Mouse (Mus musculus) heart, postnatal 0 days (tissue): ENCODE data around the gene Ttc23. TPM values are rescaled to one million over a fixed set of nuclear protein-coding genes. Genes with fewer than 3 reads are reported as not detected.
A peak's percentile ranks its signal among the peaks of the same experiment; 100 is the strongest.

Source experiments
- ATAC-seq: fragments of 200-750 bp; cut with Nextera tagmentation; 2 replicates; pipeline ENCODE4 v1.8.0; 2017; ENCODE audit warnings: low read depth, moderate number of reproducible peaks, moderate library complexity; ENCODE audit not compliant: insufficient read depth
- DNase-seq: peaks from one replicate; pipeline ENCODE4 v3.0.0-alpha.2; 2016; ENCODE audit warnings: low spot score
- H3K27ac ChIP-seq: fragments of 300-500 bp; sonication (generic); 2 replicates; pipeline ENCODE4 v1.5.1; 2014; ENCODE audit warnings: low read depth, mild to moderate bottlenecking
- H3K27me3 ChIP-seq: fragments of 300-500 bp; sonication (generic); 2 replicates; pipeline ENCODE4 v1.6.1; 2014; ENCODE audit warnings: low read length, mixed read lengths; ENCODE audit not compliant: control insufficient read depth, insufficient read depth
- H3K36me3 ChIP-seq: fragments of 300-500 bp; sonication (generic); replicated peaks from 2 replicates; pipeline ENCODE4 v1.6.1; 2014; ENCODE audit warnings: low read length, mixed read lengths; ENCODE audit not compliant: control insufficient read depth, insufficient read depth
- H3K4me1 ChIP-seq: fragments of 300-500 bp; sonication (generic); 2 replicates; pipeline ENCODE4 v1.6.1; 2014; ENCODE audit warnings: antibody characterized with exemption; ENCODE audit not compliant: control insufficient read depth, insufficient read depth
- H3K4me2 ChIP-seq: fragments of 300-500 bp; sonication (generic); 2 replicates; pipeline ENCODE4 v1.6.1; 2014; ENCODE audit warnings: low read depth, mild to moderate bottlenecking, low read length, moderate library complexity
- H3K4me3 ChIP-seq: fragments of 300-500 bp; sonication (generic); 2 replicates; pipeline ENCODE4 v1.5.1; 2014; ENCODE audit warnings: low read depth, low read length
- H3K9ac ChIP-seq: fragments of 300-500 bp; sonication (generic); replicated peaks from 2 replicates; pipeline ENCODE4 v1.6.1; 2014; ENCODE audit warnings: low read depth, low read length, mixed read lengths
- H3K9me3 ChIP-seq: fragments of 300-500 bp; sonication (generic); replicated peaks from 2 replicates; pipeline ENCODE4 v1.6.1; 2016; ENCODE audit warnings: low read length; ENCODE audit not compliant: control insufficient read depth
- CTCF ChIP-seq: IDR thresholded peaks from 2 replicates; pipeline ENCODE4 v1.5.1; 2016; ENCODE audit warnings: antibody characterized with exemption, control low read depth, low read depth
- EP300 ChIP-seq: IDR thresholded peaks from 2 replicates; pipeline ENCODE4 v1.6.1; 2016; ENCODE audit warnings: antibody characterized with exemption, low read depth
- WGBS: fragments of 180-500 bp; shearing (Covaris S2); extraction: QIAGEN DNeasy Blood & Tissue Kit; methylation state at CpG from one replicate; pipeline ENCODE4 v1.1.7; 2014; 5-methylcytosine and 5-hydroxymethylcytosine counted together
- polyA plus RNA-seq: library from polyadenylated mRNA; unstranded; fragments of >200 nt; fragmentation: Nextera tagmentation; extraction: Ambion mirVana; gene quantifications from 2 replicates; pipeline ENCODE4 v1.2.1, GENCODE M21; 2015
- total RNA-seq: library from RNA; depleted of rRNA; stranded (reverse); fragments of >200 nt; gene quantifications from 2 replicates; pipeline ENCODE4 v1.2.3, GENCODE M21; 2014; ENCODE audit warnings: low replicate concordance

The Ttc23 gene
- total and polyA plus RNA-seq, 2 experiments from 2014 or later, result 12.7 to 16.4 TPM

GRCm38 (mm10) chr7:67644833-67645680 lies 2.2 kb upstream of the Ttc23 start, which contains the start of gene Lrrc28:
Gene Lrrc28, minus strand, starts transcription at chr7:67645268.
- TF ChIP-seq EP300 (peak; percentile 76; the same call in 1 of the 2 replicates), CTCF (no peak)
- peak within 1 kb of the TSS; percentile 94 for H3K9ac ChIP-seq
- 0 out of 2 replicates have a peak, but pooled peaks cover 8% of the 10 kb centered on the region for H3K36me3 ChIP-seq
- no peaks in the 10 kb centered on the region for H3K9me3 ChIP-seq
- ATAC-seq (peak; percentile 99), DNase-seq (peak; percentile 100)
- H3K4me2 ChIP-seq, result peak within 1 kb of the TSS; percentile 94
- H3K27me3 ChIP-seq, result no peaks in the 10 kb centered on the region
- H3K27ac ChIP-seq, result peak within 1 kb of the TSS; percentile 97
- H3K4me3 ChIP-seq, result peak within 1 kb of the TSS; percentile 78
- H3K4me1 ChIP-seq, result peaks cover 22% of the 10 kb centered on the region
- WGBS, result under 1% methylated on average over 54 of the region's 55 CpGs

DNA sequence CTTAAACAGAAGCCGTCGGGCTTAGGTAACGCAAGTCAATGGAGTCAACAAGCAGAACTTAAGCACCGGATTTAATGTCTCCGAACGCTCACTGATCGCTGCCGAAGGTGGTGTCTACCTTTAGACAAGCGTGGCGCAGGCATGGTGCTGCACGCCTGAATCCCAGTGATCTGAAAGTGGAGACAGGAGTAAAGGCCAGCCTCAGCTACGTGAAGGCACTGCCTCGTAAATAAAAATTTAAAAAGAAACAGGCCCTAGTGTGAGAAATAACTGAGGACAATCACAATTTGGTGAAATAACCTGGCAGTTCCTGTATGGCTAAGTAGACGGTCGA lies 1.6 kb upstream of the Ttc23 start:
- Histone ChIP-seq H3K4me2 (peak overlapping the region; percentile 94), H3K9ac (peak overlapping the region; percentile 94), H3K27me3 (no peaks in the 10 kb centered on the region), H3K4me3 (peak overlapping the region; percentile 78), H3K9me3 (no peaks in the 10 kb centered on the region), H3K27ac (peak overlapping the region; percentile 97), H3K36me3 (0 out of 2 replicates have a peak, but pooled peaks cover 4% of the 10 kb centered on the region), H3K4me1 (peaks cover 22% of the 10 kb centered on the region)
- TF ChIP-seq EP300 (no peak), CTCF (no peak)
- under 1% methylated on average over 15 of the region's 15 CpGs for WGBS
- peak; percentile 7; the same call in 1 of the 2 replicates for ATAC-seq
- DNase-seq, result no peak

DNA sequence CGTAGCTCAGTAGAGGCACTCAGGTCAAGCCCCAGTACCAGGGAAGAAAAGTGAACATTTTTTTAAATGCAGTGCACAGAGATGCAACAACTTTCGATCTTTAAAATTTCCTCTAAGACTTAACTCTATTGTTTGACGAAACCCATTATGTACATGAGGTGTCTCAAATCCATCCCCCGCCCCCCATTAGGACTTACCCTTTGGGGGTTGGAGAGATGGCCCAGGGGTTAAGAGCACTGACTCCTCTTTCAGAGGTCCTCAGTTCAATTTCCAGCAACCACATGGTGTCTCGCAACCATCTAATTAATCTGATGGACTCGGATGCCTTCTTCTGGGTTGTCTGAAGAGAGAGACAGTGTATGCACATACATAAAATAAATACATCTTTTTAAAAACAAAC lies 1.1 kb upstream of the Ttc23 start:
- no peak for ATAC-seq
- 9% methylated on average over 6 of the region's 6 CpGs for WGBS
- DNase-seq, result no peak
- H3K4me1 ChIP-seq, result peaks cover 22% of the 10 kb centered on the region
- no peaks in the 10 kb centered on the region for H3K27me3 ChIP-seq
- TF ChIP-seq CTCF (no peak), EP300 (no peak)
- H3K4me3 ChIP-seq, result peak overlapping the region; percentile 78
- H3K36me3 ChIP-seq, result no peaks in the 10 kb centered on the region
- H3K27ac ChIP-seq, result peak overlapping the region; percentile 97
- H3K4me2 ChIP-seq, result peak overlapping the region; percentile 94
- no peaks in the 10 kb centered on the region for H3K9me3 ChIP-seq
- peak overlapping the region; percentile 94 for H3K9ac ChIP-seq

GRCm38 (mm10) chr7:67648376-67648775 lies 1.2 kb downstream of the Ttc23 start:
- WGBS, result 62% methylated on average over 4 of the region's 4 CpGs
- Histone ChIP-seq H3K36me3 (no peaks in the 10 kb centered on the region), H3K4me2 (peak overlapping the region; percentile 64), H3K27ac (no peak overlapping the region), H3K4me1 (peaks cover 22% of the 10 kb centered on the region), H3K4me3 (peak overlapping the region; percentile 83), H3K9me3 (no peaks in the 10 kb centered on the region), H3K27me3 (no peaks in the 10 kb centered on the region), H3K9ac (no peak overlapping the region; the same call in 1 of the 2 replicates)
- no peak for TF ChIP-seq EP300
- ATAC-seq (no peak), DNase-seq (no peak)

GRCm38 (mm10) chr7:67652211-67652610 lies 5.0 kb downstream of the Ttc23 start:
- no peaks in the 10 kb centered on the region for H3K9me3 ChIP-seq
- H3K4me1 ChIP-seq, result peaks cover 13% of the 10 kb centered on the region
- no peak overlapping the region for H3K9ac ChIP-seq
- WGBS, result 86% methylated on average over 5 of the region's 5 CpGs
- H3K4me2 ChIP-seq, result no peak overlapping the region
- TF ChIP-seq EP300 (no peak), CTCF (no peak)
- no peak for ATAC-seq
- no peaks in the 10 kb centered on the region for H3K27me3 ChIP-seq
- no peaks in the 10 kb centered on the region for H3K36me3 ChIP-seq
- H3K27ac ChIP-seq, result no peak overlapping the region
- H3K4me3 ChIP-seq, result no peak overlapping the region
- DNase-seq, result no peak
